Mouse (Mus musculus): ENCODE results near the gene Ankrd13d. TPM values are rescaled to one million over a fixed set of nuclear protein-coding genes. Genes with fewer than 3 reads are reported as not detected.

Gene Ankrd13d
- 0.44 and 0.46 TPM in 2 replicates for polyA plus RNA-seq (2012)

- TF ChIP-seq GATA1 (IDR thresholded peaks at IDR 0.05; ENCODE audit: low read length), result no peak
These were observed at the start of gene Ankrd13d for GRCm38 (mm10) chr19:4282898-4283553. Gene Ankrd13d, minus strand, starts transcription at chr19:4283137.

- TF ChIP-seq GATA1 (IDR thresholded peaks at IDR 0.05; ENCODE audit: low read length), result no peak
These were observed 49.7 kb upstream of the Ankrd13d start for GRCm38 (mm10) chr19:4332653-4333052.

- TF ChIP-seq GATA1 (IDR thresholded peaks at IDR 0.05; ENCODE audit: low read length), result no peak
These were observed 48.3 kb upstream of the Ankrd13d start for GRCm38 (mm10) chr19:4331273-4331672.

GRCm38 (mm10) chr19:4330603-4331002, 47.7 kb upstream of the Ankrd13d start:
- no peak for TF ChIP-seq GATA1 (IDR thresholded peaks at IDR 0.05; ENCODE audit: low read length)

- no peak for TF ChIP-seq GATA1 (IDR thresholded peaks at IDR 0.05; ENCODE audit: low read length)
These were observed 45.9 kb upstream of the Ankrd13d start for GRCm38 (mm10) chr19:4328737-4329304.

- no peak for TF ChIP-seq GATA1 (IDR thresholded peaks at IDR 0.05; ENCODE audit: low read length)
These were observed 43.9 kb upstream of the Ankrd13d start for GRCm38 (mm10) chr19:4326881-4327280.

- no peak for TF ChIP-seq GATA1 (IDR thresholded peaks at IDR 0.05; ENCODE audit: low read length)
These were observed 43.2 kb upstream of the Ankrd13d start for GRCm38 (mm10) chr19:4326106-4326505.

GRCm38 (mm10) chr19:4322134-4322533, 39.2 kb upstream of the Ankrd13d start:
- no peak for TF ChIP-seq GATA1 (IDR thresholded peaks at IDR 0.05; ENCODE audit: low read length)

GRCm38 (mm10) chr19:4321622-4322021, 38.7 kb upstream of the Ankrd13d start:
- no peak for TF ChIP-seq GATA1 (IDR thresholded peaks at IDR 0.05; ENCODE audit: low read length)

GRCm38 (mm10) chr19:4319272-4319671, 36.3 kb upstream of the Ankrd13d start:
- no peak for TF ChIP-seq GATA1 (IDR thresholded peaks at IDR 0.05; ENCODE audit: low read length)

GRCm38 (mm10) chr19:4317181-4317580, 34.2 kb upstream of the Ankrd13d start:
- TF ChIP-seq GATA1 (IDR thresholded peaks at IDR 0.05; ENCODE audit: low read length), result no peak

- no peak for TF ChIP-seq GATA1 (IDR thresholded peaks at IDR 0.05; ENCODE audit: low read length)
These were observed 32.4 kb upstream of the Ankrd13d start for GRCm38 (mm10) chr19:4315223-4315944.

GRCm38 (mm10) chr19:4309776-4310185, 26.8 kb upstream of the Ankrd13d start:
- TF ChIP-seq GATA1 (IDR thresholded peaks at IDR 0.05; ENCODE audit: low read length), result no peak

GRCm38 (mm10) chr19:4309302-4309701, 26.4 kb upstream of the Ankrd13d start:
- TF ChIP-seq GATA1 (IDR thresholded peaks at IDR 0.05; ENCODE audit: low read length), result no peak

- no peak for TF ChIP-seq GATA1 (IDR thresholded peaks at IDR 0.05; ENCODE audit: low read length)
These were observed 23.2 kb upstream of the Ankrd13d start, which contains the start of gene Grk2 for GRCm38 (mm10) chr19:4306190-4306577. Gene Grk2, minus strand, starts transcription at chr19:4306222.

GRCm38 (mm10) chr19:4305491-4306189, 22.7 kb upstream of the Ankrd13d start:
- TF ChIP-seq GATA1 (IDR thresholded peaks at IDR 0.05; ENCODE audit: low read length), result no peak

Measured in G1E-ER4 (cell line).